Mouse (Mus musculus) CD4-positive, CD25-positive, alpha-beta regulatory T cell, adult 2 months (primary cell): Measurements from ENCODE around the gene Lin37.
A peak's percentile ranks its signal among the peaks of the same experiment; 100 is the strongest.

Experiments
- DNase-seq: peaks from one replicate; pipeline ENCODE4 v3.0.0-alpha.2; 2012; ENCODE audit warnings: low read depth, low spot score

Lin37 gene

DNA sequence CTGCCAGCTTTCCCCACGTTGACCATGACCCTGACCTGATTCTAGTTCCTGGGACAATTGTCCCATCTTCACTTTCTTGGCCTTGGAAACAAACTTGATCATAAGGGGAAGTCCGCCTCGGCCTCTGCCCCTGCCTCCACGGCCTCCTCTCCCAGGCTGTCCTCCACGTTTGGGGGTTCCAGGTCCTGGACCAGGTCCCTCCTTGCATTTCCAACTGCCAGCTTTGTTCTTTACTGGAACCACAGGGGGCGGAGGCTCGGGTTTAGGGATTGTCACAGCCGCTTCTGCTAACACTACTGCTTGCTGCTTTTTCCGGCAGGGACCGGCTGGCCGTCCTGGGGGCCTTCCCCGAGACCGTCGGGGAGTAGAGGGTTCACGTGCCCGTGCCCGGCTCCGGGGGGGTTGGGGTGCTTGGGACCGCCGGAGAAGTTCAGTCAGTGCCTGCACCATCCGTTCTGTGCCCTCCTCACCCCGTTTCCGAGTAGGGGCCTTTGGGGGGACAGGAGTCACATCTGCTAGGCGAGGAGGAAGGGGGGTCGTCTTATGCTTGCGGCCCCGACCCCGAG lies 26.9 kb upstream of the Lin37 start:
- DNase-seq, result no peak

DNA sequence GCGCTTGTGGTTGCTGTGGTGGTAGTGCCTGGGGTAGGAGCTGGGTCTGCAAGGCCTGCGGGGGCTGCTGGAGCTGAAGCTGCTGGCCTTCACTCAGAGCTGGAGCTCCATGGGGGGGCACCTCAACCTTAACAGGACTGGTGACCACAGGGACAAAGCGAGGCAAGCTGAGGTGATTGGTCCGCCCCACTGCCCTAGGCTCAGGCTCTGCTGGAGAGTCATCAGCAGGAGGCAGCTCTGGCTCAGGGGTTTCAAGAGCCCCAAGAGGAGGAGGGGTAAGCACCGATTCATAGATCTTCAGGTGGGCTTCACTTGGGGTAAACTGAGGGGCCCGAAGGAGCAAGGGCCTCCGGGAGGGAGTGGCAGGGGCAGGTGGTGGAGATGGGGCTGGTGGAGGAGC lies 25.5 kb upstream of the Lin37 start:
- DNase-seq, result no peak

DNA sequence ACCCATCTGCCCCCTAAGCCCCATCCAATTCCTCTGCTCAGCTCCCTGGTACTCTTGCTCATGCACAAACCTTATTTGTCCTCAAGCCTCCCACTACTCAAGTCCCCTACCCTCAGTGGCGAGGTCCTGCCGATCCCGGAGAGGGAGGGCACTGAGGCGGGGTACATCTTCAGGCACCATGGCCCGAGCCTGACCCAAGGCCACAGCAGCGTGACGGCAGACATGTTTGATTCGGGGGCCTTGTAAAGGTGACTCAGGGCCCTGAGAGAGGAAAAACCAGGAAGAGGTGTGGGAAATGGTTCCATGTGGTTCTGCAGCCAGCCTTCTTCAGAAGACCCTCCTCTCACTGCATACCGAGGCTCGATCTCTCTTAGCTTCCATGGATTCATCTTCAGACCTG lies 24.7 kb upstream of the Lin37 start:
- DNase-seq, result no peak

DNA sequence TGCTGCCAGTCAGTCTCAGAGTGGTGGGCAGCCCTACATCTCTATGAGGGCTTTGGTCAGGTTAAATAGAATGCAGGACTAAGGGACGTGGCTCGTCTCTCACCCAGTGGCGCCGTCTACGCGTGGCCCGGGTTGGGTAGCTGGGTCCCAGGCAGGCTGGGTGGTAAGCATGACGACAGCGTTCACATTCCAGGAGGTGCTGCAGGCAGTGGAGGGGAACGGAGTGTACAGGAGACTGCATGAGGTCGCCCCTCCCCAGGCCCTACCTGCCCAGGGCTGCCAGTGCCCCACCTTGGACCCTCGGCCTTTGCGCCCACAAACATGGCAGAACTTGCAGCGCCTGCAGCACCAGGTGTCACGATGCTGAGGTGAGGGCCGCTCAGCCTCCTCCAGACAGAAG lies 21.9 kb upstream of the Lin37 start:
- DNase-seq, result no peak

DNA sequence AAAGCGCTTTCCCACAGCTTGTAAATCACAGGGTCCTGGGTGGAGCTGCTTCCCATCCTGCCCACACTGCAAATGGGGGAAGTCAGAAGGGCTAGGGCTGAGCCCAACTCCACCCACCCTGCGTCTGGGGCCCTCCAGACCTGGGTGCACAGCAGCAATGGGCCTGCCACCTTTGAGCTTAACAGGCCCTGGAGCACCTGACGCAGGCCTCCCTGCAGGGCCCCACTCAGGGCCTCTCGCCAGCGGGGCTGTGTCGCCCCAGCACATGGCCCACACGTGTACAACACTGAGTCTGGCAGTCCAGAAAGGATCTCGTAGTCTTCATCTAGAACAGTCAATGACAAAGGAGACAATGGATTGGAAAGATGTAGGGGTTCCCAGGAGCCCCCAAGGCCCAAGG lies 20.3 kb upstream of the Lin37 start:
- no peak for DNase-seq

DNA sequence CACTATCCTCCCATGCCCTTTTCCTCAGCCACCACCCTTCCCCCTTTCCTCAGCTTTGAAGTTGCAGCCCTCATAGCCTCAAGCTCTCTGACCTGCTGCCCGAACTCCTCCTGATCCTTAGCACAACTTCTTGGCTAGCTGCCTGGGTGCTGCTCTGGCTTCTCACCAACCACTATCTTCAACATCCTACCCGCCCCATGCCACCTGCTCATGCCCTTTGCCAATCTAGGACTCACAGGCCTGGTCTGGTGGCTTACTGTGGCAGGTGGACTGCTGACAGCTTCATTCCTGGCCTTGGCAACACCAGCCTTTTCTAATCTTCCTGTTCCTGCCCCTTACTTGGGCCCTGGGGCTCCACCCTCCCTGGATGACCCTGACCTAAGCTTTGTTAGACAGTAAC lies 13.3 kb upstream of the Lin37 start:
- no peak for DNase-seq

DNA sequence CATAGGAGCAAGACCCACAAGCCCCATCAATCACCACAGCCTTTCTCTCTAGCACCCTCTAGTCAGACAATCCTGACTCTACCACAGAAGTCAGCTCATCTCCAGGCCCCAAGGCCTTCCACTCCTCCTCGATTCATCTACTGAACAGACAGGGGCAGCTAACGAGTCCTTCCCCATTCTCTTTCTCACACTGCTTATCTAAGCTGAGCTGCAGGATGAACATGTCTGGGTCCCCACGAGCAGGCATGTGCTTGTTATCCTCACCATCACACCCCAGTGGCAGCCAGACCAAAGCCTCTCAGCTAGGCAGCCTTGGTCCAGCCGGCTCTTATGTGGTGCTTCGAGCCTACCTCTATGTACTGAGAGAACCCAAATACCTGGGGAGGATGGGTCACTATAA lies 12.8 kb upstream of the Lin37 start:
- no peak for DNase-seq

DNA sequence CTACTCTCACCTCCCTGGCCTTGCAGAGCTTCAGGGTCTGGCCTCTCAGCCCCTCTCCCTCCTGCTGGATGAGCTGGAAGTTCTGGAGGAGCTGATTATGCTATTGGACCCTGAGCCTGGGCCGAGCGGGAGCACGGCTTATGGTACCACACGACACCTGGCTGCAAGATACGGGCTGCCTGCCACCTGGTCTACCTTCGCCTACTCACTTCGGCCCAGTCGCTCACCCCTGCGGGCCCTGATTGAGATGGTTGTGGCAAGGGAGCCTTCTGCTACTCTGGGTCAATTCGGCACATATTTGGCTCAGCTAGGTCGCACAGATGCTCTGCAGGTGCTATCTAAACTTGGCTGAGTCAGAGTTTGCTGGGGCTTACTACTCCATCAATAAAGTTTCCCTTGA lies 7.9 kb upstream of the Lin37 start:
- DNase-seq, result no peak

DNA sequence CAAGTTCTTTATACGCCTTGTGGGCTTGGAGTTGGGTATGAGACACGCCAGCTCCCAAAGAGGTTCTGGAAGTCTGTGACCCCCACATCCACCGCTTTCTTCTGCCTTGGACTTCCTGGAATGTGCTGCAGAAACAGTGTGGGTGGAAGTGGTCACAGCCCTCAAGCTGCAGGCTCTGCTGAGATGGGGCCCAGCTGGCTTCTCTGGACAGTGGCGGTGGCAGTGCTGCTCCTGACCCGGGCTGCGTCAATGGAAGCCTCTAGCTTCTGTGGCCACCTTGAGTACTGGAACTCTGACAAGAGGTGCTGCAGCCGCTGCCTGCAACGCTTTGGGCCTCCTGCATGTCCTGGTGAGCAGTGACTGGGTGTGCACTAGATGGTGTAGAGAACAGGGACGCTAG lies 6.4 kb upstream of the Lin37 start:
- no peak for DNase-seq

DNA sequence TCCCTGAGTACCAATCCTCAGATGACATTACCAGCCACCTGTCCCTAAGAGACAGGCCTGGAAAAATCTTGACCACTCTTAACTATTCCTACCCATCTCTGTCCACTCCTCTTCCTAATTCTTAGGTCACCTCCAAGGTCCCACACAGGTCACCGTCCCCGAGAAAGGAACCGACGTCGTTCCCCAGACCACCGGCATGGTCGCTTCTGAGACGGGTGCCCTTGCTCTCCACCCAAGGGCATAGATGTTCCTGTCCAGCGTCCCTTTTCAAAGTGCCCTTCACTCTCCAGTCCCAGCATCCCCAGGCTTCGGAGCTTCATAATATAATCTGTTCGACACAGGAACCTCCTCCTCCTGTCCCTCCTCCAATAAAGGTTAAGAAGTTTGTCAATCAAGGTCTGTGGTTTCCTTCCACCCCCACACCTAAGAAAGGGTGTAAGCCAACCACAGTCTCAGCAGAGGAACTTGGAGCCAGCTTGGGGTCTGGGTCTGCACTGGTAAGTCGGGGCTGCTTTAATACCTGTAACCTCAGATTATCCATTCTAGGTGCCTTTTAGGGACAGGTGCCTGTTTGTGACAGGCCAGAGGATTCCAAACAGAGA lies 5.4 kb upstream of the Lin37 start, which contains the start of gene Igflr1:
Igflr1 (plus strand) TSS at position 458 of the 602 bp plus-strand sequence.
- peak; percentile 70 for DNase-seq

DNA sequence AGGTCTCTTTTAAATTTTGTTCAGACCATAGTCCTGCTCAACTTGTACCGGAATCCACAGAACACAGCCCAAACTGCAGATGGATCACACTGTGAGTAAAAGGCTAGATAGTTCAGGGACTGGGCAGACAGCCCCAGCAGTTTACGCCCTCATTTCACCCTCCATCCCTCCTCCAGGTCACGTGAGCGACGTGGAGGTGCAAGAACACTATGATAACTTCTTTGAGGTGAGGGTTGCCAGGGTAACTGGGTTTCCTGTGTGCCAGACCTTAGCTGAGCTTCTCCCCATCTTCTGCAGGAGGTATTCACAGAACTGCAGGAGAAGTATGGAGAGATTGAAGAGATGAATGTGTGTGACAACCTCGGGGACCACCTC lies 4.3 kb upstream of the Lin37 start:
- peak; percentile 88 for DNase-seq

DNA sequence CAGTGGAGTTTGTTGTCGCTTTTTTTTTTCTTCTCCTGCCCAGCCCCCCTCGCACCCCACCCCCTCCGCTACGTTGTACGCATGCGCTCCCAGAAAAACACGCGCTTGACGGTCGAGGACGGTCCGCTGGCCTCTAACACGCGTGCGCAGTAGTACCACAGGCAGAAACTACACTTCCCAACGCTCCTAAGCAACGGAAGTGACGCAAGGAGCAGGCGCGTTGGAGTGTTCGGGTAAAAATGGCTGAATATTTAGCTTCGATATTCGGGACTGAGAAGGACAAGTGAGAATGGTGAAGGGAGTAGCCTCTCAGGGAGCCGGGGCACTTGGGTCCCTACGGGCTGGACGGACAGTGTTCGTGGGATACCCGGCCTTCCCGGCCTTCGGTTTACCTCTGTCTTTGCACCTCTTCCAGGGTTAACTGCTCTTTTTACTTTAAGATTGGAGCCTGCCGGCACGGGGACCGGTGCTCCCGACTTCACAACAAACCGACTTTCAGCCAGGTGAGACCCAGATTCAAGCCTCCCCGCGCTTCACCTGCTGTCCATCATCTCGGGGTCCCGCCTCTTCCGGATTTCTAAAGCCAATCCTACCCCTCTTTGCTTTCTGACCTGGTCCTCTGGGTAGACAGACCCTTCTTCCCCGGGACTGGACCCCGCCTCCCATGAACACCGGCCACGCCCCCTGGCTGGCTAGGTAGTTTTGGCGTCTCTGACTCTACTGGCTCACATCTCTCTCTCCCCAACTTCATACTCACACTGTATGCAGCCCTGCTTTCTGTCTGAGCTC lies 3.7 kb upstream of the Lin37 start, which contains the start of the genes U2af1l4, Gm49396 and Psenen:
U2af1l4 (plus strand) TSS at position 185 of the 789 bp plus-strand sequence.
Gm49396 (plus strand) TSS at position 228 of the 789 bp plus-strand sequence.
Psenen (minus strand) TSS at position 511 of the 789 bp plus-strand sequence.
- DNase-seq, result peak; percentile 99

DNA sequence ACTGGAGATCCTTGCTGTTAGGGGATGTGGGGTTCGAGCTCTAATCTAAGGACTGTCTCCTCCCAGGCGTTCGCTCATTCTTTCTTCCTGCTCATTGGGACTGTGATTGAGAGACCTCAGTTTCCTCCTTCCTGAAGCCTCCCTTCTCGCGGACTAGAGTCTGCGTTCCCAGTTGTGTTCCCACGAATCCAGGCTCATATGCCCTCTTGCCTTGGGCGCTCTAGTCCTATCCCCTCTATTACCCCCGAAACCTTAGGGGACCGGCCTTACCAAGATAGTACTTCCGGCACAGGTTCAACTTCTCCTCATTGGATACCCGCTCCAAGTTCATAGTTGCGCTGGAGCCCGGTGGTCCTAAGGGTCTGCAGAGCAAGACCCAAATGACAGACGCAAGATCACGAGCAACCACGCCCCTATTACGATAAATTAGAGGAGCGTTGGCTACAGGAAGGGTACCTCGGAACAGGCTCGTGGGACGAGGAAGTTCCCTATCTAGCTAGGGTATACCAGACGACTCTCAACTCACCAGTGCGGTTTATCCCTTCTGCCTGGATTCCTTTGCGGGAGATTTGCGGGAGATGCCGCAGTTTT lies 3.0 kb upstream of the Lin37 start:
- DNase-seq, result no peak

DNA sequence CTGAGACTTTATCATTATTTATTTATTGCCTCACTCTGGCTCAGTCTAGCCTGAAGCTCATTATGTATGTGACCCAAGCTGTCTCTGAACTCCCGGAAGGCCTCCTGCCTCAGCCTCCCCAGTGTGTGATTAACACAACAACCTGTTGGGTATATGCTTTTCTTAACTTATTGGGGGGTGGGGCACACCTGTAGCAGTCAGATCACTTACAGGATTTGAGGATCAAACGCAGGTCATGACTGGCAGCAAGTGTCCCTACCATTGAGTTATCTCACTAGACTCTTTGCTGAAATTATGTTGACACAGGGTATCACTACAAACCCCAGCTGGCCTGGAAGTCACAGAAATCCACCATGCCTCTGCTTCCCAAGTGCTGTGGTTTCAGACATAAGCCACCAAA lies 658 bp upstream of the Lin37 start:
- no peak for DNase-seq

DNA sequence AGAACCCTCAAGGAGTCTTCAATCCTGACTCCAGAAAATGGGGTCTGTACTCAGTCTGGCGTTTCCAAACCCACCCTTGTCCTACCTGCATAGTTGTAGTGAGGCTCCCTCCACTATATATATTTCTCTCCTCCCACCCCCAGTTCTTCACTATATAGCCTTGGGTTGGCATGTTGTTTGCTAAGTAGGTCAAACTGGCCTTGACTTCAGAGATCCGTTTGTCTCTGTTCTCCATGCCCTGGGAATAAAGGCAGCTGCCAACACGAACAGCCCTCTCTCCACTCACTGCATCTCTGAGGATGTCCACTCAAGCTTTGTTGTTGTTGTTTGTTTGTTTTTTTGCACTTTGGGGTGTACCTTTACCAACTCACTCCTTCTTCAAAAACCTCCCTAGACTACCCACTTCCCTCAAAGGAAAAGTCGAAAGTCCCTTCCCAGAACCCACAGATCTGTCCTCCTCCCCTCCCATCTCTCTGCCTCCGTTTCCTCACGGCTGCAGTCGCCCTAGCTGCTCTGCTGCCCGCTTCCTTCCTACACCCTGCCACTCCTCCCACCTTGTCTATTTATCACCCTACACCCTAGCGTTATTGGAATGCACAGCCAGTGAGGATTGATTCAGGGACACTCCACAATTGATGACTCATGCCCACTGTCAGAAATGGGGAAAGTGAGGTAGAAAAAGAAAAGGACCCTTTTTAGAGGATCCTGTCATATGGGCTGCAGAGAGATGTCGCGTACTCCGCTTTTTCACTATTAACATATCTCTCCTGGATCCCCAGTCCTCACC lies 789 bp downstream of the Lin37 start:
- DNase-seq, result peak; percentile 26

DNA sequence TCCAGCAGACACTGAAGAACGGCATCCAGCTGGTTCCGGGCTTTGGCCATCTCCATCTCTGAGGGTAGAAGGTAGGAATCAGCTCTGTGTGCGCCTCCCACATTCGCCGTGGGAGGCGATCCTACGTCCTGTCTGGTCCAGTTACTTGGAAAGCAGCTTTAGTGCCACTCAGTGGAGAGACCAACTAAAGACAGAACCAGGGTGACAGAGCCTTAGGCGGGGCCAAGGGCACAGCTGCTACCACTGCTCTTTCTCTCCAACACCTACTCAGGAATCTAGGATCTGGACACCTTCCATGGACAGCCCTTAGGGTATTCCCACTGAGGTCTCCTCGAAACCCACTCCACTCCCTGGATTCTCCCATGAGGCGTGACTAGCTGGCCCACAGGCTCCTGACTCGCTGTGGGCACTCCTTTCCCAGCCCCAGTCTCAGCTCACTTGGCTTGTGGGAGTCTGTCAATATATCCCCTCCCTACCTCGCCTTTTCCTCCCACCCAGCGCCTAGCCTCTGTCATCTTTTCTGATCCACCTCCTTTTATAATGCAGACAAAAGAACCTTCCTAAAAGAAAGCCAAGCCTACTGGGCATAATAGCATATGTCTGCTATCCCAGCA lies 1.6 kb downstream of the Lin37 start:
- DNase-seq, result no peak

DNA sequence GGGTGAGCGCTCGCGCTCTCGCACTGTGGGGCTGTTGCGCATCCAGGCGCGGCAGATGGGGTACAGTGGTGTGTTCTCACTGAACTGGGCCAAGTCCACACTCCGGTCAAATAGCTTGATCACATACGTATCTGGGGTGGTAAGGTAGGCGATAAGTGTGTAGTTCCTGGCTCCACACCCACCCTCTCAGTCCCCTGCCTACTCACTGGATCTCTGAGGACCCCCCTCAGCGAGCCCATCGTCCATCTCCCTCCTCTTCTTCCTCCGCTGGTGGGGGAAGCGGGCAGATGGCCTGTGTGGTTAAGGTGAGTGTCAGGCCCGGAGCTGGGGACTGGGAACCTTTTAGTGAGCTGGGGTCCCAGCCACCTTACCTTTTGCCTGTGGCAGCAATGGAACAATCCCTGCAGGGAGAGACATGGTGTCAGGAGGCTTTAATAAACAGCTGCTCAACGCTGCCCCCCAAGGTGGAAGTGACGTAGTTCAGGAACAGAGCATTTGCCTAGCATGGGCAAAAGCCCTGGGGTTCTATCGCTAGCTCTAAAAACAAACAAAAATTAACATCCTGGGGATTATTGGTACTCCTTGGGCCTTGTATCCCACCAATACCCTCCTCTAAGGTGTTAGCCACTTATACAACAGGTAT lies 2.6 kb downstream of the Lin37 start:
- DNase-seq, result peak; percentile 53

DNA sequence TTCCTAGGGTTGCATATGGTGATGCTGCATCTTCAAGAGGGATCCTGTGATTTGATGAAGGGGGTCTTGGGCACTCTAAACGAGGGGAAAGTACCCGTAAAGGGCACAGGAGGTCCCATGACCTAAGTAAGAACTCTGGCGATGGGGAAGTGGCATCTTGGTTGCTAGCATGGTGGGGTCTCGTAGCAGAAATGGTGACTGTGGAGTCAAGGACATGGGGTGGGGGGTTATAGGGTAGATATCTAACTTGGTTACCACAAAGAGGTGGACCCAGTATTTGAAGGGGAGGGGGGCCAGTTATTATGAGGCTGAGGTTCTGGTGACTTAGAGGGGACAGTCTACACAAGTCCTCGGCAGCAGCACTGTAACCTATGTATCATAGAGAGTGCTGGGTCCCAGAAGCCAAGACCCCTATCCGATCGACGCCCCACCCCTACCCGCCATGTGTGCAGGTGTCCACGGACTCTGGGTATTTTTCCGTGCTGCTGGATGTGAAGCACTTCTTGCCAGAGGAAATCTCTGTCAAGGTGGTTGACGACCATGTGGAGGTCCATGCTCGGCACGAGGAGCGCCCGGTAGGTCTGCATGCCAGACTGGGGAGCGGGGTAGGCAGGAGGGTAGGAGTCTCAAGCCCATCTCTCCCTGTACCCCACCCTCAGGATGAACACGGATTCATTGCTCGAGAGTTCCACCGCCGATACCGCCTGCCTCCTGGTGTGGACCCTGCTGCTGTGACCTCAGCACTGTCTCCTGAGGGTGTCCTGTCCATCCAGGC lies 5.6 kb downstream of the Lin37 start:
- no peak for DNase-seq

DNA sequence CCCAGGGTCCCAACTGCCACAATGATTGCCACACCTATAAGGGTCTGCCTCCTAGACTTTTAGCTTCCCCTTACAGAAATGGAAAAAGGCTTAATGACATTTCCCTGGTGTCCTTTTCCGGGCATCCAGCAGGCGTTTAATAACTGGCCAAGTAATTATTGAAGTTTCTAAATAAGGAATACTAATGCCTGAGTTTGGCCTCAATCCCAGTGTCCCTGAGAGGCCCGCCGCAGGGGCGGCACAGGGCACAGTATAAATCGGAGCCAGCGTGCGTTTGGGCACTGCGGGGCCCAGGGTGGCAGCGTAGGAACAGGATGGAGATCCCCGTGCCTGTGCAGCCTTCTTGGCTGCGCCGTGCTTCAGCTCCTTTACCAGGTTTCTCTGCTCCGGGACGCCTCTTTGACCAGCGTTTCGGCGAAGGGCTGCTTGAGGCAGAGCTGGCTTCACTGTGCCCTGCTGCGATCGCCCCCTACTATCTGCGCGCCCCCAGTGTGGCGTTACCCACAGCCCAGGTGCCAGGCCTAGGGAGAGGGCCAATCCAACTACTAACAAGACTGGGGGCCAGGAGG lies 6.5 kb downstream of the Lin37 start:
- peak; percentile 46 for DNase-seq
